Mouse (Mus musculus): ENCODE measurements at regions not wholly inside any gene's neighbourhood (a gene's known extent, or its start where the extent isn't known, plus 50 kb on each side); places are given as distances from the start of the nearest gene placed in this dataset.
A peak's percentile ranks its signal among the peaks of the same experiment; 100 is the strongest.

DNA sequence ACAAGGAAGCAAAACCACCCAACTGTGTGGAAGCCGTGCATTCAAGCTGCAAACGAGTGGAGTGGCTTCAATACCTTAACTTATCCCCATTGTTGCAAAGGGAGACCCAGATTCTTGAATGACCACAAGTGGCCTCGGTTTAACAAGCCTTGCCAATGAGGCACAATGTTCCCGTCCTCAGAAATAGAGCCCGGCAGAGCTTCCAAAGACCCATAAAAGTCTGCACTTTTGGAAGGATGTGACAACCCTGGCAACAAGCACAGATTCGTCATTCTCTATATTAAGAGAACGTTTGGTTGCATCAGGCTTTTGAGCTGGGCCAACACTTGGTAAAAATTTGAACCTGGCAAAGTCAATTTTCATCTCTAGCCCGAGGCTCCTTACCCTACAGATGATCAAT is 108.9 kb upstream of the Bcl6 start:
- peak; percentile 66 to 68 for DNase-seq (ENCODE audit: low spot score in 2 of 2)

GRCm38 (mm10) chr16:24096076-24096475 is 107.4 kb upstream of the Bcl6 start:
- DNase-seq (ENCODE audit: low spot score in 2 of 2) = no peak

DNA sequence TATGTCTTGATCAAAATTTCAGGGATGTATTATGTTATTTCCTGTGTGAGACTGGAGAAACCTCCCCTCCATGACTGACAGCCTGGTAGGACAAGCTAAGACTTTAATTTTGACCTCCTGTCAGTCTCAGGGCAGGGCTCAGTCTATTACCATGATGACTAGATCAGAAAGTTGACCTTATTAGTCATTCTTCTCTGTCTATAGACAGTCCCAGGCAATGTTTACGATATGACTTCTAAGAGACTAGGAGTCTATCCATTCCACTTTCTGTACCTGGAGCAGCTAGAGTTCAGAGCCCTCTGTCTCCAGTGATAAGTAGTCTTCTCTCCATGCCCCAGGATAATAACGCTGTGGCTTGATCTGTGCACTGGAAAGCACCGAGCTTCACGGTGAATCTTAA is 107.0 kb upstream of the Bcl6 start:
- no peak for DNase-seq (ENCODE audit: low spot score in 2 of 2)

DNA sequence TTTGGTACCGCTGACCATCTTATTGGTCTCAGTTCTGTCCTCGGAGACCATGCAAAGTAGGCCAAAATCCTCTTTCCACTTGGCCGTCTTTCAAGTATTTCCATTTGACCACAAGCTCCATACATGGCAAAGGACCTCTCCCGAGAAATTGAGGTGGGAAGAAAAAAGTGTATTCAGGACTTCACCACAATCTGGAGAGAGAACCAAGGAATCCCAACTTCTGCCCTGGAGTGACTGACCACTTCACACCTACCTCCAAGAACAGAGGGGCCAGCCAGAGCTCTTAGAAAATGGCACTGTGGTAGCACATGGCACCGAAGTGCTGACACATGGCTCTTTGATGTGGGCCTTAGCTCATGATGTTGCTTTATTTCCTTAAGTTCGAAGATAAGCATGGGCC is 105.9 kb upstream of the Bcl6 start:
- DNase-seq (ENCODE audit: low spot score in 2 of 2) = no peak

GRCm38 (mm10) chr16:24093624-24094023 is 105.0 kb upstream of the Bcl6 start:
- no peak for DNase-seq (ENCODE audit: low spot score in 2 of 2)

GRCm38 (mm10) chr16:24092616-24093525 is 104.2 kb upstream of the Bcl6 start:
- DNase-seq (ENCODE audit: low spot score in 2 of 2) = no peak

DNA sequence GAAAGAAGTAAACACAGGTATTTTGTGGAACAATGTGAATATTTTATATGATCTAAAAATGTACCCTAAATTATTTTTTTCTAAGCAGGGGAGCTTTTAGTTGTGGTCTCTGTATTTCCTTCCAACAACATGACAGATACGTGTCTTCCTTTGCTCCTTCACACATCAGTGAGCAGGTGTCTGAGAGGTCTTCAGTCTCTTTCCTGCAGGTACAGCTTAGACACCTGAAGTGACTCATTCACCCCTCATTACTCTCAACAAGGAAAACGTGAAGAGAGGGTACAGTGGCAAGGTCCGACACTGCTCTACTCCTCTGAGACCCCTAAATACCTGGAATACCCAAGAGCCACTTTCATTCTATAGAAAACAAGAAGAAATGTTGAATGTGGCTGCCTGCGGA is 103.5 kb upstream of the Bcl6 start:
- no peak for DNase-seq (ENCODE audit: low spot score in 2 of 2)

GRCm38 (mm10) chr16:24090981-24091380 is 102.3 kb upstream of the Bcl6 start:
- DNase-seq (ENCODE audit: low spot score in 2 of 2) = no peak

- DNase-seq (ENCODE audit: low spot score in 2 of 2) = no peak
Measured at GRCm38 (mm10) chr16:24089840-24090762, 101.4 kb upstream of the Bcl6 start.

GRCm38 (mm10) chr16:24083966-24084365 is 95.3 kb upstream of the Bcl6 start:
- DNase-seq (ENCODE audit: low spot score in 2 of 2) = no peak

DNA sequence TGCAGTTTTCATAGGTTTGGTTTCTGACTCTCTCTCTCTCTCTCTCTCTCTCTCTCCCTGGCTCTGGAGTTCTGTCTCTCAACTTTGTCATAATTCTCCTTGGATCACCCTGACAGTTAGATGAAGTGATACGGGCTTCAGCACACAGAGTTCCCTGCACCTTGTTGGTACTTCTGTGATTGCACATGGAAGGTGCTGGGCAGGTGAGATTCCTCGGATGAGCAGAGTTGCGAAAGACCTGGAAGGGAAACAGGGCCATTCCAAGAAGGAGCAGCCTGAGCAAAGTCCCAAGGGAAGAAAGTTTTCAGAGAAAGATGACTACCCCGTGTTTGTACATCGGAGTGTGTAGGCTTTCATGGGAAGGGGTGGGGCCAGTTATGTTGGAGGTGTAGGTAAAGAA is 91.8 kb upstream of the Bcl6 start:
- DNase-seq (ENCODE audit: low spot score in 2 of 2) = no peak

GRCm38 (mm10) chr16:24078622-24079021 is 90.0 kb upstream of the Bcl6 start:
- DNase-seq (ENCODE audit: low spot score in 2 of 2) = no peak

GRCm38 (mm10) chr16:24077428-24077827 is 88.8 kb upstream of the Bcl6 start:
- no peak for DNase-seq (ENCODE audit: low spot score in 2 of 2)

DNA sequence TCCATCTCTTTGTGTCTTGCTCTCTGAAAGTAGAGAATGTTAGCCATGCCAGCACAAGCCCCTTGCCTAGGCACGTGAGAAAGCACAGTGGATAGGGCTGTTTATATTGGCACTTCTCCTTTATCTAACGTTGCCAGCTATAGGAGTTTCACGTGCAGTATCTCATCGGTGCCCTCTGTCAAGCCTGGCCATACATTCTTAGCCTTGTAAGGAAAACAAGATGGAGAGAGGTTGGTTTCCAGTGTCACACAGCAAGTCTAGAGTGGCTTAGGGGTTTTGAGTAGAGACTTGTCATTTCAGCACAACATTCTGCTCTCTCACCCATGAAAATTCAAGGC is 88.1 kb upstream of the Bcl6 start:
- DNase-seq (ENCODE audit: low spot score in 2 of 2) = no peak

DNA sequence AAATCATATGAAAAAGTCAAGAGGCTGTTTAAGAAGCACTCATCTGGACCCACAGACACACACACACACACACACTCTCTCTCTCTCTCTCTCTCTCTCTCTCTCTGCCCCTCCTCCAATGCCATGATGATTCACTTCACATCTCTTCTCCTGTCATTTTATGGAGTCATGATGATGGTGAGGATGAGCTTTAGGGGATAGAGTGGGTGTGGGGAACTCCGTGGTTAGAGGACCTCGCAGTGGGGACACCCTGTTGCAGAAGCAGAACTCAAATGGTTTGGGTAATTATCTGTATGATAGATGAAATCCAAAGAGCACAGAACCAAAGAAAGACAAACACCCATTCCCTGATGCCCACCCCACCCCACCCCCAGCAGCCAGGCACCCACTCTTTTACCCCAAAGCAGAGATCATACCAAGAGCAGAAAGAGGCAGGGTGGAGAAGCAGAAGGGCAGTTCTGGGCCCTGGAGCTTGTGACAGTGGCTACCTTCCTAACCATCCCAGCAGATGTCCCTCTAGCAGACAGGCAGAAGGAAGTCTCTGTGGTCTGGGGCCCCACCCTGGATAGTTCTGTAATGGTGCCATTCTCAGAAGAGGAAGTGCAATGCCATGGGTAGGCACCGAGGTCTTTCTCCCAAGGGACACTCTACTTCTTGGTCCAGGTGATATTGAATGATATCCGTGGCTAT is 87.6 kb upstream of the Bcl6 start:
- no peak for DNase-seq (ENCODE audit: low spot score in 2 of 2)

- peak; percentile 56 to 67 for DNase-seq (ENCODE audit: low spot score in 2 of 2)
Measured at GRCm38 (mm10) chr16:24073613-24074244, 85.1 kb upstream of the Bcl6 start.

GRCm38 (mm10) chr16:24073065-24073464 is 84.4 kb upstream of the Bcl6 start:
- peak; percentile 36 to 58 for DNase-seq (ENCODE audit: low spot score in 2 of 2)

DNA sequence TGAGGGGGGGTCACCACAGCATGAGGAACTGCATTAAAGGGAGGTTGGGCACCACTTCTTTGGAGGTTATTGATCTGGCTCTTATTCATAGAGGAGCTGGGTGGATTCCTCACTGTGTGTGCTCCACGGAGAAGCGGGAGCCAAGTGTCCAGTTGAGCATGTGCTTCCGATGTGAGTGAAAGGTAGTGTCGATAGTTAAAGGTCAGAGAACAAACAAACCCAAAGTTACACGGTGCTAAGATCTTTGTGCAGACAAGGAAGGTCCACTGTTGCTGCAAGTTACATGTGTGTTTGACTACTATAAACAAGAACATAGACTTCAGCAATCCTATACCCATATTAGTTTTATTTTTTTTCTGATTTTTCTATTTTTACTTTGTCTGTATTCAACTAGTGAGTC is 80.8 kb upstream of the Bcl6 start:
- no peak for DNase-seq (ENCODE audit: low spot score in 2 of 2)

DNA sequence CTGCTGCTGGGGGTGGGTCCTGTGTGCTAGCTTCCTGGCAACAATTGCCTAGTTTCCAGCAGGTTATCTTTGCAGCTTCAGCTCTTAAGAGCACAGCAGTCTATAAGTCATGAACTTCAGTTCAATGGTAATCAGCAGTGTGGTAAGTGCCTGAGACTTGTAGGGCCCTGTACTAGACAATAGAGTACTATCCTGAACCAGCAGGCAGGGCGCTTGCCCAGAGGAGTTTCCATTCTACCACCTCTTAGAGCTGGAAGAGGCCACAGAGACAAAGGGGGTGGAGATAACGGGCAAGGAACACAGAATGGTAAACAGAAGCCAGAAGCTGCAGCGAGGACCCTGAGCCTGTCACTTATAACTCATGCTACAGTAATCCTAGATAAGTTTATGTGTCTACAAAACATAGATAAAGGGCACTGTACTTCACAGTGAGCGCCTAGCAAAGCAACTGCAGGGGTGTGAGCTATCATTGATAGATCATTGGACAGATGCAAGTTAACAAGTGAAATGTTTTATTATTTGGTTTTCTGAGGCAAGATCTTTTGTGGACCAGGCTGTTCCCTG is 79.7 kb upstream of the Bcl6 start:
- DNase-seq (ENCODE audit: low spot score in 2 of 2) = no peak

DNA sequence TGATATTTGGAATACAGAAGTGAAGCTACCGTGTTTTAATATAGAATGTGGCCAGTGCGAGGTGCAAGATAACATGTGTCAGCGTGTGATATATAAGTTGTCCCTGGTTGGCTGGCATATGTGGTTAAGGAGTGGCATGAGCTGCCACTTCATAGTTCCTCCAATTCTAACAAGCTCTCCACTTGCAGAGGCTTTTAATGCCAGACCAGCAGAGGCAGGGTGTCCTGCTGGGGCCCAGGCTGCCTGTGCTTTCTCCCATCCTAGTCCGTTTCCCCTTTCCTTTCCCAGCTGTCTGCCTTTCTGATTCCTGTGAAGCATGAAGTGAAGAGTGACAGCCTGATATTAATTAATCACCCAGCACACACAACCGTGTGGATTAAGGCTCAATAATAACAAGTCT is 73.7 kb upstream of the Bcl6 start:
- DNase-seq (ENCODE audit: low spot score in 2 of 2) = no peak

DNA sequence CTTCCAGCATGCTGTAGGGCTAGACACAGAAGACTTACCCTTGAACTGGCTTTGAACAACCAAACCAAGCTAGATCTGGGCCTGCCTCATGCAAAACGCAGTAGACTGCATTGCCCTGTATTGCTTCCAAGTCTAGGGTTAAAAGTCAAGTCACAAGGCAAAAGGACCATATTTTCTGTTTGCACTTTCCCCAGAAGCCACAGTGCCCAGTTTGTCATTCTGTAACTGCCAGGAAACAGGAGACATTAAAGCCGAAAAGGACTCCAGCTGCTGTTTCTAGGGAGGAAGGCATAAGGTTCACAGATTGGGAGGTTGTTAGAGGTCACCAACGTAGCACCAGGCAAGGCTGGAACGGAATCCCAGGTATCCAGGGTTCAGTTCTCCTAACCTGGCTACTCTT is 72.8 kb upstream of the Bcl6 start:
- DNase-seq (ENCODE audit: low spot score in 2 of 2) = no peak
